Mouse (Mus musculus) gastrocnemius, postnatal 36 days (tissue): ENCODE data around the gene Dixdc1. TPM values are rescaled to one million over a fixed set of nuclear protein-coding genes. Genes with fewer than 3 reads are reported as not detected.
A peak's percentile ranks its signal among the peaks of the same experiment; 100 is the strongest.
"Not testable (repeated sequence)": the region's sequence is repeated elsewhere in the genome, so short reads cannot be mapped to it uniquely, and the experiment has no call there.

Experiments used
- DNase-seq, 2 experiments: peaks; one replicate each; pipeline ENCODE4 v3.0.0; 2022
- intact Hi-C: fragments of 180-260 bp; cut with DNase I; formaldehyde crosslinking; loops from one replicate; pipeline ENCODE4 v1.15.1; 2025
- total RNA-seq, 2 experiments: library from RNA; stranded (reverse); gene quantifications; 2 replicates each; pipeline ENCODE4 v1.2.3; 2021

Dixdc1 gene
- total RNA-seq, 2 experiments from 2014 or later, result 1.4 to 3.5 TPM

DNA sequence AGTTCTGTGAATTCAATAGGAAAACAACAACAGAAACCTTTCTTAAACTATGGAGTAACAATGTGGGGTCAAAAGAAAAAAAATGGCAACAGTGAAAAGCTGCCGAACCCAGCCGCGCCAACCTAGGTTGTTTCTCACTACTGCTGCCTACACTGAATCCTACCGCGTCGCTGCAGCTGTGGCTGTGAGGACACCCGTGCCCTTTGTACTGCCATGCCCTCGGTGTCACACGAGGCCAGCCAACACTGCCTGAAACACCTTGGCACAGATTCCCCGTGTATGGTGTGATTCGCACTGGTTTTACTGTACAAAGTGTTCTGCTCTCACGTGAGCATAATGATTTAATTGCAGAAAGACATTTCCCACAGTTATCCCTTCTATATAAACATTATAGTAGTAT is 78.9 kb downstream of the Dixdc1 start:
- intact Hi-C loops, result no loop called here
- peak in 1 of 2 experiments; percentile 11 for DNase-seq

DNA sequence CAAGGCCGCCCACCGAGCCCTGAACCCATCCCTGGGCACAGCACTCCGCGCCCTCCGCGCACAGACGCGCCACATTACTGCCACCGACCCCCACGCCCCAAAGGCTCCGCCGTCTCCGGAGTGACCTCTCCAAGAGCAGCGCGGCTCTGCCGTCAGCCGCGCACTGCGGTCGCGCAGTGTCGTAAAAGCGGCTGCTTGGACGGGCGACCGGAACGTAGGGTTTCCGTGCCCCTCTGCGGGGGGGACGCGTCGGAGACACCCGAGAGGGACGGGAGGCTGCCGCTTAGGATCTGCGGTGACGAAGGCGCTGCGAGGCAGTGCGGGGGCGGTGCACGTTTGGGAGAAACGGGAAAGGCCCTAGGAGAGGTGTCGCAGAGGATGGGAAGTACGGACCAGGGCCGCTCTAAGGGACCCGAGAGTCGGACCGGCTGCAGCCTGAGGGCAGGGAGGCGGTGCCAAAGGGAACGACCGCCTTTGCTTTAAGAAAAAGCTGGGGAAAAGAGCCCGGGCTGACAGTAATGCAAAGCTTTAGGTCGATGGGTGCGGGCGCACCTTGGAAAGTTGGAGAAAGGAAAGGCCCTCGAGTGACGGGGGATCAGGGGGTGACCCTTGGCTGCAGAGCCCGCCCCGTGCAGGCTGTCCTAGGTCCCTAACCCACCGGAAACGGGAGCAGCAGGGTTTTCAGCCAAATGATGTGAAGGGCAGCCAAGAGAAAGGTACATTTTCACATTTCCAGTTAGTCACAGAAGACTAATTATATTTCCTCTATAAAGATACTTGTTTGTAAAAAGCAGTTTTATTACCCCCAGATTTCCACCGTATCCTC is 79.7 kb downstream of the Dixdc1 start, which contains the start of gene Dlat:
Dlat (minus strand) TSS at position 389 of the 826 bp plus-strand sequence.
- DNase-seq, result peak; percentile 82
- intact Hi-C loops, result loop anchor here (2.0 kb wide), 1 partner anchor 43 kb away; the partner anchor contains the start of genes Nkapd1 and Pih1d2

DNA sequence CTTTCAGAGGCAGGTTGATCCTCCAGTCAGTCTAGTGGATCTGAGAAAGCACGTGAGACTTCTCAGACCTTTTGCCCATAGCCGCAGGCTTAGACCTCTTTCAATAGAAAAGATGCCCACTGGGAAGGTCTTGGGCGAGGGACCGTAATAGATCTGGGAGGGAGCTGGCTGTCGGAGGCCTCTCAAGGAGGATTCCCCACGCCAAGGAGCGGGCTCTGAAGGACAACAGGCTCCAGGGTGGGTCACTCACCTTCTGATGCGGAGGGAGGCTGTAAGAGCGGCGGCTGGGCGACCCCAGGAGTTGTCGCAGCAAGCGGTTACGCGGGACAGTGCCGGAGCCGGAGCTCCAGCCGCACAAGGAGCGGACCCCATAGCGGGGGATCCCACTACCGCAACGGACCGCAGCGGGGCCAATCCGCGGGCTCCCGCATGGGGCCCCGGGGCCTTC is 80.4 kb downstream of the Dixdc1 start:
- intact Hi-C loops, result loop anchor here (2.0 kb wide), 1 partner anchor 42 kb away; the partner anchor contains the start of genes Nkapd1 and Pih1d2
- no peak for DNase-seq

DNA sequence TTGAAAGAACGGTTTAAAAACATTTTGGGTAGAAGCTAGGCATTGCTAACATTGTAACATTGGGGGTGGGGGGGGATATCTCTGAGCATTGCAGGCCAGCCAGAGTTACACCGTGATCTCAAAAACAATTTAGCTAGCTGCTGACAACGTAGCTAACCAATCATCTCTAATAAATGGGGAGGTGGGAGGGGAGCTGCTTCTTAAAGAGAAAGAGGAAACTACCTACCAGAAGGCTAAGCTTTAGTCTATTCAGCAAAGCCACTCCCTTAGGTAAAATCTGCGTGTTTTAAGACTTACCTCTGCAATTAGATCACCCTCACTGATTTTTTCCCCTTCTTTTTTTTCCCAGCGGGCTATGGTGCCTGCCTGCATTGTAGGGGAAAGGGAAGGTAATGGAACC is 80.9 kb downstream of the Dixdc1 start:
- no peak for DNase-seq
- intact Hi-C loops, result loop anchor here (2.0 kb wide), 1 partner anchor 42 kb away; the partner anchor contains the start of genes Nkapd1 and Pih1d2

DNA sequence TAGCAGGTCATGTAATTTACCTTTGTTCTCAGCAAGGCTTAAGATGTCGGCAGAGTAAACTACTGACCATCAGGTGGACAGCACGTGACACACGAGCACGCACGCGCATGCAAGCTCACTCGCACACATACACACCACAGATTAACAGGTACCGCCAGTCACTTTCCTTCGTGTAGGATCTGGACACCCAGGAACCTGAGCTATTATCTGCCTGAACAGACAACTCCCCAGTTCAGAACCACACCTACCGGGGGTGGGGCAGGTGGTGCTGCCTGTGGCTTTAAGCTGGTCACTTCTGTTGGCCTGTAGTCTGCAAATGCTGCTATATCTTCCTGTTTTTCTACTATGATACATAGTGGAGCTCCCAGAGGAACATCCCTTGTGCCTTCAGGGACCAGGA is 88.8 kb downstream of the Dixdc1 start:
- no peak for DNase-seq
- intact Hi-C loops, result no loop called here

DNA sequence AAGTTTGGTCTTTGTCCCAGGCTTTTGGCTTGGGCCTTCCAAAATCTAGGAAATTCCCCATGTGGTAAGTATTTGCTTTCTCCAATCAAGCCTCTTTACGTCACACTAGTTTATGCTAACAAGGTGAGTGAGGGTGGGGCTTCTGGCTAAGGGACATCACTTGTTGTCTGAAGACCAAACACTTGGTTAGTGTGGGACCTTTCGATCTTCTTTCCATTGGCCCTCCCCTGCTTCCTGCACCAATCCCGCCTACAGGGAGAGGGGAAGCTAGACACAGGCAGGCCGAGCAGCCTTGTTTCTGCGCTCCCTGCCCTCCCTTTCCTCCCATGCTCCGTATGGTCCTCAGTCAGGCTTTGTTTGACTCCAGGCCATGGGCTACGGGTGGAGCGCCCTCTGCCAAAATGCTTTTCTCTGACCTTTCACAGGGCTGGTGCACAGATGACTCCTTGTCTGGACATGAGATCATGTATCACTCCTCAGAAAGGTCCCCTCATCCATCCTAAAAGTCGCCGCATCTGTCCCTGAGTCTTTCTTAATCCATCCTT is 92.4 kb downstream of the Dixdc1 start:
- DNase-seq, result no peak
- intact Hi-C loops, result no loop called here

DNA sequence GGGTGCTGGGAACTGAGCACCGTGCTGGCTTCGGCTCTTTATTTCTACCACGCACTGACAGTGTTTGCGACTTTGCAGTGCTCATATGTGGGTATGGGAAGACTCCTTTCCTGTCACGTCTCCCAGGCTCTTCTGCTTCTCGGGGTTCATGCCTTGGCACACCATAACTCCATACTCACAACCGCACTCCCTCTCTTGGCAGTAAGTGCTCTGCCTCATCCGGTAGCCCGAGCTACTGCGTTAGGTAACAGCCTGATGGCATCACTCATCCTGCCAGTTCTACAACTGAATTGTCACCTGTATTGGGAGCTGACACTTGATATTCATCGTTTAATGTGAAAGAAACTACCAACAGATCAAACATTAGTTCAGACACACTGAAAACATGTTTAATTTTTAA is 105.0 kb downstream of the Dixdc1 start:
- DNase-seq, result no peak
- intact Hi-C loops, result no loop called here

DNA sequence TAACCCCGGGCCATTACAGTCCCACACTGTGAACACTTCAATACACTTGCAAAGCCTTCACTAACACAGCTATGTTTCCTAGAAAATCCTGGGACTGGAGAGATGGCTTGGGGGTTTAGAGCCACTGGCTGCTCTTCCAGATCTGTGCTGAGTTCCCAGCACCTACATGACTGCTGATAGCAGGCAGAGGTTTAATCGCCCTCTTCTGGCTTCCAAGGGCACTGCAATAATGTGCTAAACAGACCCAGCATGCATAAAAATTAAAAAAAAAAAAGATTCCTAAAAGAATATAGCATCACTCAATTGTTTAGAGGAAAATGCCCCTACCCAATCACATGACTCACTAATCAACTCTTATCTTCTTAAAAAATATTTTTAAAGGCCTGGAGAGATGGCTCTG is 106.3 kb downstream of the Dixdc1 start:
- DNase-seq, result no peak
- intact Hi-C loops, result no loop called here

DNA sequence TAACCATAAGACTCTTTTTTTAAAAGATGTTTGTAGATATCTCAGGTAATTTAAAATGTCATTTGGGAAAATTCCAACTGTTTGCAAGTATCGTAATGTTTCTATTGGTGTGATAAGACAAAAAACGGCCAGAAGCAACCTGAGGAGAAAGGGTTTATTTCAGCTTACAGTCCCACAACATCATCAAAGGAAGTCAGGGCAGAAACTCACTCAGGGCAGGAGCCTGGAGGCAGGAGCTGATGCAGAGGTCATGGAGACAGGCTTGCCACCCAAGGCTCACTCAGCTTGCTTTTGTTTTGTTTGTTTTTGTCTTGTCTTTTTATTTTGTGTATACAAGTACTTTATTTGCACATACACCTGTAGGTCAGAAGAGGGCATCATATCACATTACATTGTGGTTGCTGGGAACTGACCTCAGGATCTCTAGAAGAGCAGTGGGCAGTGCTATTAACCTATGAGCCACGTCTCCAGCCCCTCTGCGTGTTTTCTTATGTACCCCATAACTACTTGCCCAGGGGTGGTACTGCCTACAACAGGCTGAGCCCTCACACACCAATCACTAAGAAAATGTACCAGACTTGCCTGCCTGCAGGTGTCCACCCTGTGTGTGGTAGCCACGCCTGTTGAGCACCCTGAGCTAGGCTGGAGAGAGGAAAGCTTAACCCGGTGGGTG is 107.2 kb downstream of the Dixdc1 start:
- DNase-seq, result no peak
- intact Hi-C loops, result no loop called here

DNA sequence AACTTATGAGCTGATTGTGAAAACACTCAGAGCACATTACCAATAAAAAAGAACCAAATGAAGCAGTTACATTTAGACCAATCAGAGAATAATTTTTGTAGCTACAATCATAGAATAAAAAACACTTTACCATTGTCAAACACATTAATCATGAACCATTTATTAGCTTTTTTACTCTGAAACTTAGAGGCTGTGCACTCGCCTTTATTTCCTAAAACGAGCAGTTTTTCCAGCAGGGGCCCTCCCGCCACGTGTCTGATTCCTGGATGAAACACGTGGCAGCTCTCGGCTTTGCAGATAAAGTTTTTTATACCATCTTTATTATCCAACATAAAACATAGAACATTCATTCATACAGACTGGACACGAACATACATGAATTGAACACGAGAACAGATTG is 108.4 kb downstream of the Dixdc1 start:
- DNase-seq, intact Hi-C loops: not testable (repeated sequence)

DNA sequence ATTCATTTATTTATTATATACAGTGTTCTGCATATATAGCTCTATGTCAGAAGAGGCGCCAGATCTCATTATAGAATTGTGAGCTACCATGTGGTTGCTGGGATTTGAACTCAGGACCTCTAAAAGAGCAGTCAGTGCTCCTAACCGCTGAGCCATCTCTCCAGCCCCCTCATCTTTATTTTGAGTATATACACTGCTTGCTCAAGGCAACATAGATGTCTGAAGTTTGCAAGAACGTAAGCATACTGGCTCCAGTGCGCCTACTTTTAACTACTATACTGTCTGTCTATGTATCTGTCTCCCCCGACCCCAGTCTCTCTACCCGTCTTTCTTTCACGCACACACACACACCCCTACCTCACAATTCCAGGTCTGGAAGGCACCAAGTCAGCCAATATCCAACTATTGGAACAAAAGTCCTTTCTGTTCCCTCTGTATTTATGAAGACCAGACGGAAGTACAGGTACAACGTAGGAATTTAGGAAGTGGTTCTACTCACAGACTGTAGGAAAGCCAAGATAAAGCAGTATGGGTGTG is 121.5 kb downstream of the Dixdc1 start:
- DNase-seq, result no peak
- intact Hi-C loops, result loop anchor here (2.0 kb wide), 1 partner anchor 41 kb away; the partner anchor contains the start of gene Dlat

DNA sequence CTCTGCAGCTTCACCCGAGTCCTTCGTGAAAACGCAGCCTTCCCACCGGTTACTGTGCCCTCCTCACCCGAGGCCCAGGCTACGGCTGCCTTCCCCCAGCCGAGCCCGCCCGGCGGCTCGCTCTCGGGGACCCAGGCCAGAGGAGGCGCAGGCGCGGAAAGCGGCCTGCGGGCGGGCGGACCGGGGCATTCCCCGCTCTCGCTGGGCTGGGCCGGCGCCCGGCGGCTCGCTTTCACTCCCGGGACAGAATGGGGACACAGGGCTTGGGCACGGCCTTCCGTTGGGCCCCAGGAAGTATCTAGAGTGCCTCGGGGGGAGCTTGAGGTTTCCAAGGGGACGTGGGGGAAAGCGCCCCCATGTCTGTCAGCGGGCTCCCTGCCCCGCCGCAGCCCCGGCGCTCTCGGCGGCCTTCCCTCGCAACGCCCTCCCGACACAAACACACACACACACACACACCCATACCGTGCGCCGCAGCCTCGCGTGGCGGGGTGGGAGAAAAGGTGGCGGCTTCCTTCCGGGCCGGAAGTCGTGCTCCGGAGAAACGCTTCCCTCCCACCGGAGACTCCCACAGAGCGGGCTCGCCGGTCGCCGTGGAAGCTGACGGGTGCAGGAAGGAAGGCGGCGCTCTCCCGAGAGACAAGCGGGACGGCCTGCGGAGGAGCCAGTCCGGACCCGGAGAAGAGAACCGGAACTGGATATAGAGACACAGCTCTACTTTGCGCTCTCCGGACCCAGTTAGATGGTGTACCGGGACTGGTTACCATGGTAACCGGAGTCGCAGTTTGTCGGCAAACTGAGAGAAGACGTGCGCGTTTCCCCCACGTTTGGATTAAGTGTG is 122.3 kb downstream of the Dixdc1 start, which contains the start of the genes Pih1d2 and Nkapd1:
Pih1d2 (plus strand) TSS at position 556 of the 838 bp plus-strand sequence.
Nkapd1 (minus strand) TSS at position 699 of the 838 bp plus-strand sequence.
- intact Hi-C loops, result loop anchor here (2.0 kb wide), 1 partner anchor 42 kb away; the partner anchor contains the start of gene Dlat
- DNase-seq, result peak; percentile 80 to 90

DNA sequence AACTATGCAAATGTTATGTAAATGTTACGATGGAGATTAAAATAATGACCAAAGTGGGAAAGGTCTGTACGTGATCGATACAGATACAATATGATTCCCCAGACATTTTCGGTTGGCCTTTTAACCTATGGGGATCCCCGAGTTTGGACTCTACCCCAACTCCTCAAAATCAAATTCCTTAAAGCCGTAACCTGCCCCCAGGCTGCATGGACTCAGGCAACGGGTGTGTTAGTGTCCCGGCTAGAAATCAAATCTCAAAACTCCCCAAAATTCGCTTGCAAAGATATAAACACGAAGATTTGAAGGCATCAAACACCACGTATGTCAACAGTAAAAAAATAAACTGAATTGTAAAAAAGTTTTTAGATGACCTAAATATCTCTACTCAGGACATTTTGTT is 123.2 kb downstream of the Dixdc1 start:
- intact Hi-C loops, result loop anchor here (2.0 kb wide), 1 partner anchor 43 kb away; the partner anchor contains the start of gene Dlat
- DNase-seq, result no peak

Other genes starting within 250 kb of the Dixdc1 start
- not detected for gene Plet1, start 245.0 kb downstream of the Dixdc1 start, total RNA-seq
- gene Pts, start 210.8 kb downstream of the Dixdc1 start, total RNA-seq, result 10 to 100 TPM in 1 of 2 experiments, 1 to 10 TPM in 1; 9.5 to 10.0 TPM
- 1 to 10 TPM in 1 of 2 experiments, under 1 TPM in 1; 0.87 to 1.4 TPM for gene Il18, start 184.7 kb downstream of the Dixdc1 start, total RNA-seq
- under 1 TPM in 1 of 2 experiments, not detected in 1; 0.36 TPM for gene Bco2, start 184.3 kb downstream of the Dixdc1 start, total RNA-seq
- not detected for gene Tex12, start 178.2 kb downstream of the Dixdc1 start, total RNA-seq
- gene Sdhd, start 135.7 kb downstream of the Dixdc1 start, total RNA-seq, result 100 to 1,000 TPM; 313 to 336 TPM
- gene Timm8b, start 135.6 kb downstream of the Dixdc1 start, total RNA-seq, result 100 to 1,000 TPM; 184 to 202 TPM
- gene Pih1d2, start 122.2 kb downstream of the Dixdc1 start, total RNA-seq, result under 1 TPM in 1 of 2 experiments, not detected in 1; 0.96 TPM
- 10 to 100 TPM in 1 of 2 experiments, 1 to 10 TPM in 1; 8.1 to 11.4 TPM for gene Nkapd1, start 122.1 kb downstream of the Dixdc1 start, total RNA-seq
- gene Dlat, start 79.7 kb downstream of the Dixdc1 start, total RNA-seq, result 100 to 1,000 TPM; 207 to 232 TPM
- gene 2310030G06Rik, start 7.0 kb upstream of the Dixdc1 start, total RNA-seq, result 1 to 10 TPM; 1.8 to 4.2 TPM
- 1,000 to 10,000 TPM; 1,018 to 1,083 TPM for gene Cryab, start 11.8 kb upstream of the Dixdc1 start, total RNA-seq
- 100 to 1,000 TPM; 118 to 134 TPM for gene Hspb2, start 12.8 kb upstream of the Dixdc1 start, total RNA-seq
- 1 to 10 TPM; 4.3 to 4.6 TPM for gene Fdxacb1, start 28.7 kb upstream of the Dixdc1 start, total RNA-seq
- 10 to 100 TPM in 1 of 2 experiments, 1 to 10 TPM in 1; 7.1 to 10.2 TPM for gene Alg9, start 35.5 kb upstream of the Dixdc1 start, total RNA-seq
- 10 to 100 TPM in 1 of 2 experiments, 1 to 10 TPM in 1; 9.8 to 11.2 TPM for gene 1110032A03Rik, start 36.0 kb upstream of the Dixdc1 start, total RNA-seq
- 1 to 10 TPM; 4.9 to 5.9 TPM for gene Ppp2r1b, start 105.8 kb upstream of the Dixdc1 start, total RNA-seq